Mouse (Mus musculus) thymus, adult 18-20 months (tissue): ENCODE measurements around the gene Ccdc57.

ENCODE experiments used
- DNase-seq, 2 experiments: peaks; one replicate each; pipeline ENCODE4 v3.0.0; 2022; ENCODE audit warnings: mixed read lengths in 2 of 2

Gene Ccdc57

GRCm38 (mm10) chr11:120932564-120933398, at the start of gene Ccdc57:
TSS of gene Ccdc57 (minus strand) at chr11:120932872.
- DNase-seq: peak; percentile 54 to 68

GRCm38 (mm10) chr11:120982459-120982858, 49.8 kb upstream of the Ccdc57 start:
- no peak for DNase-seq

- DNase-seq: no peak
These were observed 49.0 kb upstream of the Ccdc57 start for GRCm38 (mm10) chr11:120981661-120982060.

- no peak for DNase-seq
These were observed 47.9 kb upstream of the Ccdc57 start for GRCm38 (mm10) chr11:120980427-120981035.

GRCm38 (mm10) chr11:120979711-120980426, 47.2 kb upstream of the Ccdc57 start:
- DNase-seq: no peak

GRCm38 (mm10) chr11:120973318-120973717, 40.6 kb upstream of the Ccdc57 start:
- DNase-seq: no peak

- DNase-seq: no peak
These were observed 38.6 kb upstream of the Ccdc57 start for GRCm38 (mm10) chr11:120971237-120971636.

- DNase-seq: no peak
These were observed 37.1 kb upstream of the Ccdc57 start for GRCm38 (mm10) chr11:120969742-120970141.

- no peak for DNase-seq
These were observed 32.9 kb upstream of the Ccdc57 start for GRCm38 (mm10) chr11:120965587-120965986.

- no peak for DNase-seq
These were observed 31.8 kb upstream of the Ccdc57 start for GRCm38 (mm10) chr11:120964195-120965157.

- no peak for DNase-seq
These were observed 30.2 kb upstream of the Ccdc57 start for GRCm38 (mm10) chr11:120962909-120963308.

GRCm38 (mm10) chr11:120962050-120962771, 29.5 kb upstream of the Ccdc57 start:
- no peak for DNase-seq

GRCm38 (mm10) chr11:120961594-120961993, 28.9 kb upstream of the Ccdc57 start:
- DNase-seq: no peak

- DNase-seq: no peak
These were observed 27.6 kb upstream of the Ccdc57 start for GRCm38 (mm10) chr11:120960248-120960647.

GRCm38 (mm10) chr11:120959564-120959963, 26.9 kb upstream of the Ccdc57 start:
- DNase-seq: no peak

- DNase-seq: no peak
These were observed 26.4 kb upstream of the Ccdc57 start for GRCm38 (mm10) chr11:120959066-120959465.

GRCm38 (mm10) chr11:120957731-120958257, 25.1 kb upstream of the Ccdc57 start:
- DNase-seq: no peak

- no peak for DNase-seq
These were observed 24.4 kb upstream of the Ccdc57 start for GRCm38 (mm10) chr11:120957052-120957451.

- DNase-seq: no peak
These were observed 23.0 kb upstream of the Ccdc57 start for GRCm38 (mm10) chr11:120955701-120956100.

GRCm38 (mm10) chr11:120954936-120955335, 22.3 kb upstream of the Ccdc57 start:
- no peak for DNase-seq
